Mouse (Mus musculus) lung, postnatal 25 days (tissue): ENCODE results near the gene Itpr2.

Experiments
- DNase-seq: peaks from one replicate; pipeline ENCODE4 v3.0.0; 2022; ENCODE audit warnings: low spot score

Gene Itpr2

GRCm38 (mm10) chr6:146157983-146158535 lies 344.0 kb downstream of the Itpr2 start:
- DNase-seq: no peak

GRCm38 (mm10) chr6:146157099-146157498 lies 344.9 kb downstream of the Itpr2 start:
- no peak for DNase-seq

DNA sequence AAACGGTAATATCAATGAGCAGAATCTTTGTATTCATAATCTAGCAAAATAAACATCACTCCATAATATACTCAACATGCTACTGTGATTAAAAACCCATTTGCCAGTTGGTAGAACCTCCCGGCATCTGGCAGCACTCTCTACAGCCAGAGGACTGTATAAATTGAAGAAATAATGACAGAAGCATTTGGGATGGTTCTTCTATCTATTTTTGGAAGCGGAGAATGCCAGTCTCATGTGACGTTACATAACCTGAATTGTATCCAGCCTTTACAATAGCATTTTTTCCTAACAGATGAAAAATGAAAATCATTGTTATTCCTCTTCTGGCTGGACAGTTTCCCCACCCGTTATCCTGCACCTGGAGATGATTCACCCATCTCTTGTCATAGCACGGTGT lies 345.5 kb downstream of the Itpr2 start:
- no peak for DNase-seq

DNA sequence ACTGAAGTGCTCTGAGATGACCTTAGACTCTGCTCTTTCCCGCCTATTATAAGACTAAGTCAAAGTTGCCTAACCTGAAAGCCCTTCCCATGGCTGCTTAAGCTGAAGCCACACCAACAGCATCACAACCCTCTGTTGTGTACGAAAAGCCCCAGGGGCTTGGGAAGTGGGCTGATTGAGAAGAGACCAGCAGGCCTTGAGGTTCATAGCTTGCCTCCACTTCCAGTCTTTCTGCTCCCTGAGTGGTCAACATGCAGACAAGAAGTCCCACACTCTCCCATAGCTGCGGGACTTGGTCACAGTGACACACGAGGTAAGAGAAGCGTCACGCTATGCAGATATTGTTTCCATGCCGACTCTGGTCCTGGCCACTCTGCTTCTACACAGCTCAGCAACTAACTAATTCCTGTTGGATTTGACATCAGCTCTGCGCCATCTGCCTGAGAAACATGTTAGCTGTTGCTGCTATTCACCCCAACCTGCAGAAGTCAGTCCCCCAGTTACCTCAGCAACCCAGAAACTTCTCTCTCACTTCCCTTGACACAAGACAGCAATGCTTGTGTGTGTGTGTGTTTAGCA lies 346.8 kb downstream of the Itpr2 start:
- no peak for DNase-seq

- DNase-seq: no peak
Observed at GRCm38 (mm10) chr6:146152843-146153242, 349.2 kb downstream of the Itpr2 start.

GRCm38 (mm10) chr6:146140966-146141585 lies 360.9 kb downstream of the Itpr2 start:
- no peak for DNase-seq

DNA sequence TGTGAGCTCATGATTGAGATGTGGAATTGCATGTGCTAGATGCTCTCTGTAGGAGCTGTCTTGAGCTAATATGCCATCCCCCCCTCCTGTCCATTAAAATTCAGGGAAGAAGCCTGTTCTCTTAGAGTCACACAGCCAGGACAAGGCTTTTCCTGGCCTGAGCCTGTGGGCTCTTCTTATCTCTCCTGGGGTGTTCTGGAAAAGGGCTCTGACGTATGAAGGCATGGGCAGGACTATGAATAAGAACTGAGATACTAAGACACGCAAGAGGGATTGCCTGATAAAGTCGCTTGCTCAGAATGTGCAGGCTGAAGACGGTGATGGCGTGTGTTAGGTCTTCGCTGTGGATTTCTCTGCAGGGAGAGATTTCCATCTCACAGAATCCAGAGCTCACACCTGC lies 361.9 kb downstream of the Itpr2 start:
- no peak for DNase-seq

- no peak for DNase-seq
Observed at GRCm38 (mm10) chr6:146136646-146137045, 365.4 kb downstream of the Itpr2 start.

DNA sequence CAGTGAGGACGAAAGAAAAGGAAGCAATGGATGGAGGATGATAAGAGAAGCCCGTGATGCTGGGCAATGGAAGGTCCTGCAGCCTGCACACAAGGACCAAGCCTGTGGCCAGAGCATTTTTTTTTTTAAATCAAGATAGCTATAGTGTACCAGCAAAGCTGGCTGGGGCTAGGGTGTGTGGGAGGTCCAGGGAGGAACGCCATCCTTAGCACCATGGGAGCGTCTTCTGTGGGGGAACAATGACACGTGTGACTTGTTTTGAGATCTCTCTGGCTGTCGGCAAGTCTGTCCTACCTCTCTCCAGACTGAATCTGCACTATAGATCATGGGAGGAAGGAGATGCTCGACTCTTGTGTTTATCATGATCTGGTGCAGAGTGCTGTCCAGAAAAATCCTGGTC lies 365.8 kb downstream of the Itpr2 start:
- DNase-seq: no peak

DNA sequence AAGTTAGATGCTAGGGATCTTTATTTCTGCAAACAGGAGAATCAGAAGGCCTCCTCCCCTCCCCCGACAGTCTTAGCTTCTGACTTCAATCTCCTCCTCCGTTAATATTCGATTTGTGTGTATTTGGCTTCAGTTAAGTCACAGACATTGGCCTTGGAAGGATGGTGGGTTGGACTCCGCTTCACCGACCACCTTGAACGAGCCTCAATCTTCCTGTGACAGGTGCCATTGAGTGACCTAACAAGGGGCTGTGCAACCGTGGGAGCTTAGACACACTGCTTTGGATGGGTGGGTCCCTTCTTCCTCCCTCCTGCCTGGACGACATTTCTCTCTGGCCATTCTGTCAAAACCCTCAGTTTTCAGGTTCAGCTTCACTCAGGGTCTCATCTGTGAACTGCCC lies 366.7 kb downstream of the Itpr2 start:
- no peak for DNase-seq

DNA sequence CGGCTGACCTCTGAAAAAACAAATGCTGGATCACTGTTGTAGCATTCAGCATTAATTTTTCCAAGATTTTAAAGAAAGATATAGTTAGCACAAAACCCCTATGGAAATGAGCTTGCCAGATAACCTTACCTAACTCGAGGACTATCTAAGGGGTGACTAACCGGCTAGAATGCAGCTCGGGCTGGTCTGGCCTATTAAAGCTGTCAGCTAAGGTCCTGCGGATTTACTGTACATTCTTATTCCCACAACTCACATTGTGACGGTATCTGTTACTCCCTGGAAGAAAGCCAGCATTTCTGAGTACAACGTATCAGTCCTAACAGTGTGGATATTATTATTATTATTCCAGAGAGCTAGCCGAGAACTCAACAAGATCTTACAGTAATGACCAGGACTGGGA lies 368.1 kb downstream of the Itpr2 start:
- DNase-seq: no peak

- DNase-seq: no peak
Observed at GRCm38 (mm10) chr6:146129066-146129465, 373.0 kb downstream of the Itpr2 start.

GRCm38 (mm10) chr6:146126823-146127681 lies 375.0 kb downstream of the Itpr2 start:
- no peak for DNase-seq

DNA sequence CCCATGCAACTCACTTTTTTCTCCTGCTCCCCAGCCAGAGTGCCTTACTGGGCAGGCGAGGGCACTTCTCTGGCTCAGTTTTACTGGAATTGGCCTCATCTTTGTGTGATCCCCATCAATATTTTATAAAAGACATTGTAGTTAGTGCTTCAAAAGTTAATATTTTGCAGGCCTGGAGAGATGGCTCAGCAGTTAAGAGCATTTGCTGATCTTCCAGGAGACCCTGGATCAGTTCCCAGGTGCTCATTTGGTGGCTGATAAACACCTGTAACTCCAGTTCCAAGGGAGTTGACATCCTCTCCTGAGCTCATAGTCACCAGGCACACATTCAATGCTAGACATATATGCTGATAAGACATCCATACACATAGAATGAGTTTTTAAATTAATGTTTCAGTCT lies 376.4 kb downstream of the Itpr2 start:
- no peak for DNase-seq

DNA sequence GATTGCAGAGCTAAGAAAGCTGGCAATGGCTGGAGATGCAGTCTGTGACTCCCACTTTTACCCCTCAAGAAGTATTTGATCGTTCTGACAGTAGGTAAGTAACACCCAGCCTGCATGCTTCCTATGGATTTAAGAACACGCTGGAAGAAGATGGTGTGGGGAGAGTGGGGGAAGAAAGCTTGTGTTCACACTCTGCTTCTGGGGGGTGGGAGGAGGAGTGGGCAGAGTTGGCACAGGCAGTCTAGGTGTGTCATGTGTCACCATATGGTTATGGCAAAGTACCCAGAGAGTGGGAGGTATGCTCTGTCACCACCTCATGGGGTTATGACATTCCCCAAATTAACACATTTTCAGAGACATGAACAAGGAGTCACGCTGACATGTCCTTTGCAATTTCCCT lies 377.5 kb downstream of the Itpr2 start:
- DNase-seq: peak; percentile 16

DNA sequence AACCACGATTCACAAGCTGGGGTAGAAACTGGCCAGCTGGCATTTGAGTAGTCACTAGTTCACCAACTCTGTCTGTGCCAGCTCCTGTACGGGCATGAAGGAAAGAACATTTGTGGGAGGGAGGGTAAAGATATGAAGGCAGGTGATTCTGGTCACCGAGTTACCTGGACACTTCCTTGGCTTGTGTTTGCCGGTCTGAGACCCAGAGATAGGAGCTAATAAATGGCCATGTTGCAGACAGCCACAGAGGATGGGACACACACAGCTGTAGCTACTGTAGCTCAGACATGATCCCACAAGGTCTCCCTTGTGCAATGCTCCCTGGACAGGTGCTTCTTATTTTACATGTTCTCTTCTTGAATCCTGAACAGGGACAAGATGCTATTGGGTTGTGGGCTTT lies 378.4 kb downstream of the Itpr2 start:
- no peak for DNase-seq

- no peak for DNase-seq
Observed at GRCm38 (mm10) chr6:146120172-146120571, 381.9 kb downstream of the Itpr2 start.

GRCm38 (mm10) chr6:146114731-146115302 lies 387.2 kb downstream of the Itpr2 start:
- DNase-seq: no peak

DNA sequence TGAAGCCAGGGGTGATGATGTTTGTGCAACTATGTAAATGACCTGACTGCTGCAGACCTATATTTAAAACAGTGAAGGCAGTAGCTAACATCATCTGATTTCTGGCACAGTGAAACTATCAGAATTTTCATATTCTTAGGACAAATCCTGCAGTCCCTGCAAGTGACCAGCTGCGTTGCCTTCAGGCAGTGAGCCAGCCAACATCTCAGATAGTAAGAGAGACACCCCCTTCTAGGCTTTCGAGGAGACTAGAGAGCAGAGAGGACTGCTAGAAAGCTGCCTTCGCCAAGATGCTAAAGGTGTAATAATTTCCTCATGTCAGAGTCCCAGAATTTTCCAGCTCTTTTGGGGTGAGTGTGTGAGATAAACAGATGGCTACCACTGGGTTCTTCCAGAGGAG lies 388.0 kb downstream of the Itpr2 start:
- no peak for DNase-seq

GRCm38 (mm10) chr6:146113085-146113484 lies 388.9 kb downstream of the Itpr2 start:
- DNase-seq: peak; percentile 48

GRCm38 (mm10) chr6:146112211-146112610 lies 389.8 kb downstream of the Itpr2 start:
- no peak for DNase-seq

GRCm38 (mm10) chr6:146111781-146112180 lies 390.2 kb downstream of the Itpr2 start:
- DNase-seq: no peak
